Mouse (Mus musculus) liver, embryonic 12.5 days (tissue): ENCODE data around the gene Scamp2. TPM values are rescaled to one million over a fixed set of nuclear protein-coding genes. Genes with fewer than 3 reads are reported as not detected.
A peak's percentile ranks its signal among the peaks of the same experiment; 100 is the strongest.

ENCODE experiments used
- ATAC-seq: fragments of 200-750 bp; cut with Nextera tagmentation; 2 replicates; pipeline ENCODE4 v1.8.0; 2017; ENCODE audit warnings: moderate number of reproducible peaks, mild to moderate bottlenecking, moderate library complexity
- H3K27ac ChIP-seq: fragments of 300-500 bp; sonication (generic); 2 replicates; pipeline ENCODE4 v1.5.1; 2016; ENCODE audit warnings: mild to moderate bottlenecking
- H3K27me3 ChIP-seq: fragments of 300-500 bp; sonication (generic); replicated peaks from 2 replicates; pipeline ENCODE4 v1.6.1; 2016; ENCODE audit warnings: mild to moderate bottlenecking, moderate library complexity
- H3K36me3 ChIP-seq: fragments of 300-500 bp; sonication (generic); 2 replicates; pipeline ENCODE4 v1.6.1; 2016; ENCODE audit warnings: mild to moderate bottlenecking, moderate library complexity
- H3K4me1 ChIP-seq: fragments of 300-500 bp; sonication (generic); 2 replicates; pipeline ENCODE4 v1.6.1; 2016
- H3K4me2 ChIP-seq: fragments of 300-500 bp; sonication (generic); 2 replicates; pipeline ENCODE4 v1.6.1; 2016; ENCODE audit warnings: mild to moderate bottlenecking, moderate library complexity
- H3K4me3 ChIP-seq: fragments of 300-500 bp; sonication (generic); 2 replicates; pipeline ENCODE4 v1.5.1; 2016; ENCODE audit warnings: mild to moderate bottlenecking, moderate library complexity
- H3K9ac ChIP-seq: fragments of 300-500 bp; sonication (generic); 2 replicates; pipeline ENCODE4 v1.6.1; 2016; ENCODE audit warnings: mild to moderate bottlenecking, moderate library complexity
- H3K9me3 ChIP-seq: fragments of 300-500 bp; sonication (generic); replicated peaks from 2 replicates; pipeline ENCODE4 v1.6.1; 2016; ENCODE audit warnings: mild to moderate bottlenecking, moderate library complexity
- WGBS: fragments of 180-500 bp; shearing (Covaris S2); methylation state at CpG from one replicate; pipeline ENCODE4 v1.1.7; 2016; ENCODE audit not compliant: insufficient replicate concordance; 5-methylcytosine and 5-hydroxymethylcytosine counted together
- polyA plus RNA-seq: library from polyadenylated mRNA; unstranded; fragments of >200 nt; fragmentation: Nextera tagmentation; extraction: Ambion mirVana; gene quantifications from 2 replicates; pipeline ENCODE4 v1.2.1, GENCODE M21; 2016

The Scamp2 gene
- polyA plus RNA-seq, 1 experiment from 2014 or later: 33.2 TPM

DNA sequence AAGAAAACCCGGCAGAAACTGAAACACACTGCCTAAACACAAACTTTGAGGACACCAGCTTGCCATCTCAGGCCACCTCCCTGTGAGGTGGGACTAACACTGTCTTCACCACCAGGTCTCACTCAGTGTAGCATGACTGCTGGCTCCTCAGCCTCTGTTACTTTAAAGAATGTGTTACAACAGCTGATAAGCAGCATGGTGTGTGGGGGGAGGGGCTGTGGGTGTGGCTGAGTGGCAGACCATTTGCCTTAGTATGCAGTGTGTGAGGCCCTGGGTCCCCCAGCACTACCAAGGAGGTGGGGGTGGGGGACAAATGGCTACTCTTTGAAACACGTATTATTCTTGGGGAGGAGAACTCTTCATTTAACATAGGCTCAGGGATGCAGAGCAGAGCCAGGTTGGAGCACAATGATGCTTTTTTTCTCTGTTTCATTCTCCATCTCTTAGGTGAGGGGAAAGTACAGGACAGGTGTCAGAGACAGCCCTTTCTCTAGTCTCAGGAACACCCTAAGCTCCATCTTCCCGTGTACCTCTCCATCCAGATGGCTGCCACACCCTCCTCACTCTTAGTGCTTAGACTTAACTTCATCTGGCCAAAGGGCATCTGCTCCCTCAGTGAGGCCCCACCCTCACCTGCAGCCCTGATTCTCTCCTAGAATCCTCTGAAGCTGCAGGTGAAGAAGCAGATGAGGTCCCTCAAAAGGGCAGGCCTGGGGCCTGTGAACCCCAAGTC lies 40.0 kb downstream of the Scamp2 start:
- ATAC-seq: peak; percentile 61
- Histone ChIP-seq H3K4me2 (peak overlapping the region; percentile 25), H3K4me3 (no peak overlapping the region), H3K36me3 (no peaks in the 10 kb centered on the region), H3K27me3 (peaks cover 53% of the 10 kb centered on the region), H3K27ac (no peak overlapping the region), H3K9me3 (no peaks in the 10 kb centered on the region), H3K9ac (no peak overlapping the region), H3K4me1 (peaks cover 27% of the 10 kb centered on the region)
- 6% methylated on average over 3 of the region's 3 CpGs for WGBS

DNA sequence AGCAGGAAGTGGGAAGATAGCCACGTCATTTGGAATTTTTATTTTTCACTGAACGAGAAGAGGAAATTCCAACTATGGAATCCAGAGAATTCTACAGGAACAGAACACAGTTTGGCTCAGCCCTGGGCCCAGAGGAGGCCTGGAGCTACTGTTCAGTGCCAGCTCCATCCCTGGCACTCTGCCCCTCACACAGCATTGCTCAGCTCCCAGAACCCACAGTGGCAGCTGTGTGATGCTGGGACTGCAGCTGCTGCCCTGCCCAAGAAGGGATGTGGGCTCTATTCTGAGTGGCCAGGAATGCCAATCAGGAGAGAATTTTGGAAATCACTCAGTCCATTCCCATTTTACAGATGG lies 40.6 kb downstream of the Scamp2 start:
- Histone ChIP-seq H3K9ac (no peak overlapping the region), H3K4me2 (no peak overlapping the region), H3K36me3 (no peaks in the 10 kb centered on the region), H3K9me3 (no peaks in the 10 kb centered on the region), H3K4me3 (no peak overlapping the region), H3K27ac (no peak overlapping the region), H3K27me3 (peaks cover 59% of the 10 kb centered on the region), H3K4me1 (peaks cover 27% of the 10 kb centered on the region)
- no peak for ATAC-seq
- 67% methylated on average over 2 of the region's 2 CpGs for WGBS

DNA sequence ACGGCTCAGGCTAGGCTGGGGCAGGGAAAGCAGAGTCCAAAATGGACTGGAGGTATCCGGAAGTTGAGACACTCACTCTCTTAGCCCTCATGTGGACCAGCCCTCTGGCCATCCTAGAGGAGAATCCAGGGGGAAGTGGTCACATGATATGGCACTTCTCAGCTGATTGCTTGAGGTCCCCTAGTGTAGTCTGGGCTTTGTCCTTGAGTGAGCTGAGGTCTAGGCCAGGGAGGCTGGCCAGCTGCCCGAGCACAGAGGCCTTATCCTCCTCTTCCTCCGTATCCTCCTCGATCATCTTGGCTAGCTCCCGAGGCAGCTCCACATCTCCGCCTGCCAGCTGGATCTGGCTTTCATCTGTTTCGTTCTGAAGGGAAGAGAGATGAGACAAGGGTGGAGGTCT lies 41.4 kb downstream of the Scamp2 start:
- peaks cover 27% of the 10 kb centered on the region for H3K4me1 ChIP-seq
- H3K27me3 ChIP-seq: peaks cover 66% of the 10 kb centered on the region
- no peak overlapping the region for H3K27ac ChIP-seq
- no peak overlapping the region for H3K4me3 ChIP-seq
- no peaks in the 10 kb centered on the region for H3K9me3 ChIP-seq
- H3K9ac ChIP-seq: no peak overlapping the region
- no peak for ATAC-seq
- 49% methylated on average over 8 of the region's 8 CpGs for WGBS
- H3K4me2 ChIP-seq: no peak overlapping the region
- no peaks in the 10 kb centered on the region for H3K36me3 ChIP-seq

DNA sequence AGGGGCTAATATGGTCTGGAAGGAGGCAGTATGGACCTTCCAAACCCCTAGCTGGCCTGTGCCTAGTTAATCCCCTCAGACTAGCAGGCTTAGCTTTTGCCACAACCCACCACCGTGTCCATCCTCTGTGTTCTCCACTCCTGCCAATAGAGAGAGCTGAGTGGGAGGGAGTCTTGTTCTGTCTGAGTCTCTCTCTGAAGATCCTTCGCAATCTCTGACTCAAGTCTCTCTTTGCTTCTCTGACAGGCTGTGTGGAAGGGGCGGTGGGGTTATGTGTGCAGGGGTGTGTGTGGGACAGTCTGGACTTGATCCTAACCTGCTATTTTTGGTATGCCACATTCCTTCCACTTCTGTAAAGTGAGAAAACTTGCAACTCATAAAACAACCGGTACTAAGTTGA lies 44.1 kb downstream of the Scamp2 start:
- Histone ChIP-seq H3K4me1 (peaks cover 17% of the 10 kb centered on the region), H3K9me3 (no peaks in the 10 kb centered on the region), H3K36me3 (no peaks in the 10 kb centered on the region), H3K27me3 (peaks cover 80% of the 10 kb centered on the region), H3K9ac (no peak overlapping the region), H3K4me2 (no peak overlapping the region), H3K4me3 (no peak overlapping the region), H3K27ac (no peak overlapping the region)
- no peak for ATAC-seq
- 65% methylated on average over 4 of the region's 4 CpGs for WGBS

DNA sequence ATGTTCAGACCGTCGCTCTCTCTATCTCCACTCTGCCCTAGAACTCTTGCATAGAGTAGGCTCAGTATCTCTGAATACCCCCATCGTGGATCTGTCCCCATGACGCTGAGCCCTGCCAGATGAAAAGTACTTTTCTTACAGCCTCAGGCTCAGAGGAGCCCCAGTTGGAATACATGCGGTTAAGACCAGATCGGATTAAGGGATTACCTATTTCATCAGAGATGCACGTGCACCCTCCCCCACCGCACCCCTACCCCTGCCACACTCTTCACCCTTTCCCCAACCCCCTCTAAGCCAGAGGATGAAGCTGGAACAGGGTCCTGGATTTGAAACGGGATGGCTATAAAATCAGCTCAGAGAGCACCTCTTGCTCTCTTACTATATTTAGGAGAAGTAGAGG lies 44.8 kb downstream of the Scamp2 start:
- ATAC-seq: no peak
- Histone ChIP-seq H3K9ac (no peak overlapping the region), H3K4me2 (no peak overlapping the region), H3K4me3 (no peak overlapping the region), H3K27ac (no peak overlapping the region), H3K27me3 (peaks cover 87% of the 10 kb centered on the region), H3K4me1 (peaks cover 11% of the 10 kb centered on the region), H3K9me3 (no peaks in the 10 kb centered on the region), H3K36me3 (no peaks in the 10 kb centered on the region)
- WGBS: 21% methylated on average over 9 of the region's 9 CpGs

DNA sequence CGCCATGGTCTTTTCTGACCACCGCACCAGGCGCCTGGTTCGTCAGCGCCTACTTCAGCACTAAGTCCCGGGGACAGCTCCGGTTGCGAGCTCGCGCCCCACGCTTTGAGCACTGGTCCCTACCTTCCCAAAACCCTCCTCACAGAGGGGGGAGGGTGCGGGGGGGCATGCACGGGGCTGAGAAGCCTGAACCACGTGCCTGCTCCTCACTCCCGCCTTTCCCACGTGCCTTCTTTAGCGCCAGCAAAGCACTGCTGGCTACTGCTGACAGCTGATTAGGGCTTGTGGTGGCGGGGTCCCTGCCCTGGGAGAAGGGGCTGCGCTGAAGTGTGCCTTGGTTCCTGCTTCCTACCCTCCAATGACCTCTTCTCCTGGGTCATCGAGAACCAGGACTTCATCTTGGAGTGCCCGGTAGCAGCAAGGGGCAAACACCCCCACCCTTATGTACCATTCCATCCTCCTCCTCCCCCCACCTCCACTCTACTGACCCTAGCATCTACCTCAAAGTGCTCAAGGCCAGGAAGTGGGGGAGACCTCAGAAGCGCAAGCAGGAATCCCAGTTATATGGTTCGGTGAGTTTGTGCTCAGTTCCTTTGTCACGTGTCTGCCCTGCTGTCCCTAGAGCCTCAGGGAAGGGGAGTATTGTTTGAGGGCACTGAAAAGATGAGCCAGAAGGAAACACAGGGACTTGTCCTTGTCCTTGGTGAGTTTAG lies 45.6 kb downstream of the Scamp2 start, which contains the start of gene Cplx3:
Cplx3 (minus strand) TSS at position 143 of the 713 bp plus-strand sequence.
- Histone ChIP-seq H3K4me2 (no peak within 1 kb of the TSS), H3K4me3 (no peak within 1 kb of the TSS), H3K36me3 (no peaks in the 10 kb centered on the region), H3K27me3 (peaks cover 91% of the 10 kb centered on the region), H3K4me1 (peaks cover 3% of the 10 kb centered on the region; the same call in 1 of the 2 replicates), H3K27ac (no peak within 1 kb of the TSS), H3K9ac (no peak within 1 kb of the TSS), H3K9me3 (no peaks in the 10 kb centered on the region)
- no peak for ATAC-seq
- 6% methylated on average over 24 of the region's 24 CpGs for WGBS

DNA sequence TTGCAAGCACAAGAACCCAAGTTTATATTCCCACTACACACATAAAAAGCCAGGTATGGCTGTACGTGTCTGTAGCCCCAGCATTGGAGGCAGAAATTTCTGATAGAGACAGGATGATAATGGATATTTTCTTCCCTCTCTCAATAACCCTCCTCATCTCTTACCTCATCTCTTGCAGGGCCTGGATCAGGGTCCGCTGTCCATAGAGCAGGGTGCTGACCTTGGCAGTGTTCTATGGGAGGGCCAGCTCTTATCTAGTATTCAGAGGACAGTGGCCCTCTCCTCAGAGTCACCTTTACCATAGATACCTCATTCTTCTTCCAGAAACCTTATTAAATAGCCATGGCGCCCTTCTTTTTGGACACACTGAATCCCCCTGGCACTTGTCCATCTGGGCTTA lies 49.1 kb downstream of the Scamp2 start:
- peaks cover 88% of the 10 kb centered on the region for H3K27me3 ChIP-seq
- H3K27ac ChIP-seq: no peak overlapping the region
- WGBS: 41% methylated on average over 3 of the region's 3 CpGs
- H3K9me3 ChIP-seq: no peaks in the 10 kb centered on the region
- no peak overlapping the region for H3K4me2 ChIP-seq
- H3K4me1 ChIP-seq: no peaks in the 10 kb centered on the region
- ATAC-seq: no peak
- no peaks in the 10 kb centered on the region for H3K36me3 ChIP-seq
- H3K4me3 ChIP-seq: no peak overlapping the region
- H3K9ac ChIP-seq: no peak overlapping the region

DNA sequence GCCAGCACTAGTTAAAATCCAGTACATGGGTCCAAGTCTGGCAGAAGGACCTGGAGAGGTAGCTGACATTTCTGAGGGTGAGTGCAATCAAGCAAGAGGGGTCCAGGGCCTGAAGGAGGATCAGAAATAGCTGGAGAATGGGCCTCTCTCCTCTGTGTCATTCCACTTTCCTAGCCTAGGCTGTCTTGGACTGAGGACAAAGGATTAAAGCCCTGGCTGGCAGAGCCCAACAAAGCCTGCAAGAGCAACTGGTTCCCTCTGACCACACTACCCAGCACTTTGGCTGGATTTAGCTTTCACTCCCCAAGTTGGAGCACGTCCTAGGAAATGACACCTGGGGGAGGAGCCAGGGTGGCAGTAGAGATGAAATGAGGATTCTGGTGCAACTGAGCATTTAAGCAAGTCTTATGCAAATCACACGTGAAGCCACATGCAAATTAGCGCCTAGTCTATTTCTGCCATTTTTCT lies 49.6 kb downstream of the Scamp2 start:
- H3K4me3 ChIP-seq: no peak overlapping the region
- H3K4me2 ChIP-seq: no peak overlapping the region
- no peaks in the 10 kb centered on the region for H3K9me3 ChIP-seq
- H3K9ac ChIP-seq: no peak overlapping the region
- H3K27me3 ChIP-seq: peaks cover 82% of the 10 kb centered on the region
- no peak for ATAC-seq
- no peak overlapping the region for H3K27ac ChIP-seq
- peaks cover 4% of the 10 kb centered on the region for H3K4me1 ChIP-seq
- H3K36me3 ChIP-seq: no peaks in the 10 kb centered on the region
- WGBS: 37% methylated on average over 3 of the region's 3 CpGs

DNA sequence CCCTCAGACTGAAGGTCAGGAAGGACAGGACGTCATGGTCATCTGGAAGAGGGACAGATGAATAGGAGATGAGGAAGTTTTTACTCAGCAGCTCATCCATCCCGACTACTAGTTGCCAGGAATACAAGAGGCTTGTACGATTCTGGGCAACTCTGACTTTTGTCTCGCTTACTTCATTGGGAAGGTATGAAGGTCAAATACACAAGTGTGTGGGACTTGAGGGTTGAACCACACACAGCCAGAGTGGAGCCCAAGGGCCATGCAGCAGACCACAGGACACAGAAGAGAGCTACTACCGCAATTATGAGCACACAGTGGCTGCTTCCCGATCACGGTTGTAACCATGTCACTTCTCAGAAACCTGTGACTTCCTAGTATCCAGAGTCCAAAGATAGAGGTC lies 51.8 kb downstream of the Scamp2 start:
- Histone ChIP-seq H3K27ac (no peak overlapping the region), H3K27me3 (peaks cover 67% of the 10 kb centered on the region), H3K36me3 (no peaks in the 10 kb centered on the region), H3K4me3 (no peak overlapping the region), H3K4me1 (peaks cover 7% of the 10 kb centered on the region), H3K9me3 (no peaks in the 10 kb centered on the region), H3K4me2 (no peak overlapping the region), H3K9ac (no peak overlapping the region)
- 57% methylated on average over 7 of the region's 7 CpGs for WGBS
- ATAC-seq: no peak

DNA sequence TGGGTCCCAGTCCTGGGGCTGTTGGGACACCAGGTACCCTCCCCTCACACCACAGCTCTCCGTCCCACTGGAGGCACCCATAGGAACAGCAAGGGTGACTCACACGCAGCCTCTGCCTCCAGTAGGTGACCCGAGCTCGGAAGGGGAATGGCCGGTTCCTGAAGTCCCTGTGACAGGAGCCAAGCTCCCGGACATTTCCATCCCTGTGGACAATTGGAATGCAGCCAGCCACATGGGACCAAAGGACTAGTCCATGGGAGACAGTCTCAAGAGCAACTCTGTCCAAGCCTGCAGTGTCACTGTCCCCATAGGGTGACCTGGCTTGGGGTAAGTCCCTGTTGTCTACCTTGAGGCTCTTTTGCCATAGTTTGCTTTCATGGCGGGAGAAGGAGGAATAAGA lies 53.2 kb downstream of the Scamp2 start:
- H3K27ac ChIP-seq: no peak overlapping the region
- WGBS: 53% methylated on average over 7 of the region's 7 CpGs
- ATAC-seq: no peak

DNA sequence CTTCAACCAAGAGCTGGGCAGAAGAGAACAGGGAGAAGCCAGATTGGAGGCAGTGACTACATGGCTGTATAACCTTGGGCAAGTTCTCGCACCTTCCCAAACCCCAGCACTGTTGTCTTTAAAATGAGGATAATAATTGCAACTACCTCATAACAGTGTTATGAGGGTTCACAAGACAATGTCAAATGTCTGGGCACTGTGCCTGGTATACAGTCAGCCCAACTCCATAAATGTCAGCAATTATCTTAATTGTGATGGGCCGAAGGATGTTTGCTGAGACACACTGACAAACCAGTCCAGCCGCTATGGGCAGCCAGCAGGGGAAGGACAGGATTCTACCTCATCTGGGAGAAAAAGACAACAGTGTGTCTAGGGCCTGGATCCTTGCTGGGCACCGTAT lies 54.0 kb downstream of the Scamp2 start:
- ATAC-seq: no peak
- H3K27ac ChIP-seq: no peak overlapping the region
- H3K4me3 ChIP-seq: no peak overlapping the region
- no peak overlapping the region for H3K4me2 ChIP-seq
- peaks cover 49% of the 10 kb centered on the region for H3K27me3 ChIP-seq
- no peaks in the 10 kb centered on the region for H3K9me3 ChIP-seq
- peaks cover 7% of the 10 kb centered on the region for H3K4me1 ChIP-seq
- WGBS: 66% methylated on average over 4 of the region's 4 CpGs
- no peak overlapping the region for H3K9ac ChIP-seq
- H3K36me3 ChIP-seq: no peaks in the 10 kb centered on the region

More for the DNA sequence above, 53.2 kb downstream of the Scamp2 start:
- Histone ChIP-seq H3K4me2 (no peak overlapping the region), H3K9ac (no peak overlapping the region), H3K36me3 (no peaks in the 10 kb centered on the region), H3K4me3 (no peak overlapping the region), H3K9me3 (no peaks in the 10 kb centered on the region), H3K27me3 (peaks cover 55% of the 10 kb centered on the region), H3K4me1 (peaks cover 7% of the 10 kb centered on the region)

DNA sequence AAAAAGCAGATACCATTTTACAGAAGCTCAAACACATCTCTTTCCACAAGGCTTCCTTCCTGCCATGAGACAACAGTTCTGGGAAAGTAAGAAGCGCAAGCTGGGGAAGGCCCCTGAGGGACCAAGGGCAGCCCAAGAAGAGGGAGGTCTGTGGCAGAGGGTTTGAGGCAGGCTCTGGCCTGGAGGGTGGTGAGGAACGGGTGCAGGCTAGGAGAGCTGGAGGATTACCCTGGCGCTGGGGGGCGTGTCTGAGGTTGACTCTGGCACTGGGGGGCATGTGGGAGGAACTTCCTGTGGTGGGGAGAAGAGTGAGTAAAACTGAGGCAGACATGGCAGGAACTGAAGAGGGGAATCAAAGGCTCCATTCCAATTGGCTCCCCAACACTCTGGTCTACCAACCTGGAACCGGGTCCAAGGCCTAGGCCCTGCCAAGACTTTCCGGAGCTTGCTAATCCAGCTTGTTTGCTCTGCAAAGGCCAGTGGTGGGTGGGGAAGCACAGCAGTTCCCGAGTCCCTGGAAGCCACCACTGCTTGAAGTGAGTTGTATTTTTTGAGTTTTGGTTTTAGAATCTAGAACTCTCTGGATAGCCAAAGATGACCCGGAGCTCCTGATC lies 56.9 kb downstream of the Scamp2 start:
- no peak overlapping the region for H3K4me2 ChIP-seq
- no peak overlapping the region for H3K27ac ChIP-seq
- no peak overlapping the region for H3K4me3 ChIP-seq
- no peak overlapping the region for H3K9ac ChIP-seq
- peaks cover 23% of the 10 kb centered on the region for H3K27me3 ChIP-seq
- peaks cover 7% of the 10 kb centered on the region for H3K4me1 ChIP-seq
- ATAC-seq: no peak
- H3K36me3 ChIP-seq: no peaks in the 10 kb centered on the region
- no peaks in the 10 kb centered on the region for H3K9me3 ChIP-seq
- 54% methylated on average over 8 of the region's 8 CpGs for WGBS
